Mouse (Mus musculus): Measurements from ENCODE around the gene Sh3pxd2b.

DNA sequence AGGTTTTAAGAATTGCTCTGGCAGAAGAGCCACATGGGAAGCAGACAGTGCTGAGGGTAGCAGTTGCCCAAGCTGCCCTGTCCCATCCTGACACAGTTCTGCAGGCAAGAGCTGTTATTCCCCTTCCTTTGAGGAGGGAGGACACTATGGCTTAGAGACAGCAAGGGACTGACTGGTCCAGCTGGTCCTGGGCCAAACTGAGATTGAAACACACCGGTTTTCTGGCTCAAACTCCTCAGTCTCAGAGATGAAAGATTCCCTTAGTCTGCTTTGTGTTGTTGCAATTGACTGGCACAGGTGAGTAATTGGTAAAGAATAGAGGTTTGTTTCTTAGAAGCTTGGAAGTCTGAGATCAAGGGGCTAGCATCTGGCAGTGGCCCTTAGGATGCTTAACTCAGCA lies 23.3 kb downstream of the Sh3pxd2b start:
- no peak for TF ChIP-seq CEBPB (IDR thresholded peaks at IDR 0.05; ENCODE audit: low read depth)
- no peak for TF ChIP-seq USF1 (IDR thresholded peaks at IDR 0.05; ENCODE audit: low read depth)
- no peak for TF ChIP-seq CTCF (IDR thresholded peaks at IDR 0.05; ENCODE audit: control insufficient read depth, insufficient read depth, insufficient read length)

All from C2C12 (cell line).